Mouse (Mus musculus): ENCODE measurements around the gene Znrf3.

The Znrf3 gene

DNA sequence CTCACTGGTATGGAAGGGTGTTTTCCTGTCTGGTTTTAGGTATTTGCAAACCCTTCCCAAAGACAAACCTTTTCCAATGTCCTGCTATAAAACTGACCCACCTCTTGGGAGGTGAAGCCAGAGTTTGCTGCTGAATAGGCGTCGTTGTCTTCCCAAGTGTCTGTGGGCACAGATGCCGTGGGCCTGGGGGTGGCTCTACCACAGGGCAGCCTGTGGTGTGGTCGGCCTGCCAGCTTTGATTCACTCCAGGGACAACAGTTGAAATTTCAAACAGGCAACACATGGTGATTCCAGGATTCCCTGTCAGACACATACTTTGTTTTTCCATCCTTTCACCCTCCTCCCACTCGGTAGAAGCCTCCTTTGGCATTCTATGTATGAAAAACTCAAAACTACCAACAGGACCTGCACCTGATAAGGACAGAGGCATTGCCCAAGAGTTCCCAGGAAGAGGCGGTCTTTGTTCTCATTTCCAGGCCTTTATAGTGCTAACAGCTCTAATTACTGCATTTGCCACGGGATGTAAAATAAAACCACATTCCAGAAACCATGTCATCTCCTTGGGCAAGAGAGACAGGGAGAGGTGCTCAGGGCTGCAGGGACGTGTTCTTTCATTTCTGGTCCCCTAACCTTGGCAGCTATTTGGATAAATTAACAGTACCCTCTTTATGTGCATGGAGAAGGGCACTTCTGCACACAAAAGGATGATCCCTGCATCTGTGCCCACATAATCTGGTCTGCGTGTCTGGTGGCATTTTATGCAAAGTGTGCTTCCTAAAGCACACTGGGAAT lies 173.2 kb downstream of the Znrf3 start:
- DNase-seq (ENCODE audit: low spot score) = no peak

GRCm38 (mm10) chr11:5269846-5270461 lies 174.7 kb downstream of the Znrf3 start:
- no peak for DNase-seq (ENCODE audit: low spot score)

GRCm38 (mm10) chr11:5265764-5266163 lies 178.9 kb downstream of the Znrf3 start:
- DNase-seq (ENCODE audit: low spot score) = no peak

DNA sequence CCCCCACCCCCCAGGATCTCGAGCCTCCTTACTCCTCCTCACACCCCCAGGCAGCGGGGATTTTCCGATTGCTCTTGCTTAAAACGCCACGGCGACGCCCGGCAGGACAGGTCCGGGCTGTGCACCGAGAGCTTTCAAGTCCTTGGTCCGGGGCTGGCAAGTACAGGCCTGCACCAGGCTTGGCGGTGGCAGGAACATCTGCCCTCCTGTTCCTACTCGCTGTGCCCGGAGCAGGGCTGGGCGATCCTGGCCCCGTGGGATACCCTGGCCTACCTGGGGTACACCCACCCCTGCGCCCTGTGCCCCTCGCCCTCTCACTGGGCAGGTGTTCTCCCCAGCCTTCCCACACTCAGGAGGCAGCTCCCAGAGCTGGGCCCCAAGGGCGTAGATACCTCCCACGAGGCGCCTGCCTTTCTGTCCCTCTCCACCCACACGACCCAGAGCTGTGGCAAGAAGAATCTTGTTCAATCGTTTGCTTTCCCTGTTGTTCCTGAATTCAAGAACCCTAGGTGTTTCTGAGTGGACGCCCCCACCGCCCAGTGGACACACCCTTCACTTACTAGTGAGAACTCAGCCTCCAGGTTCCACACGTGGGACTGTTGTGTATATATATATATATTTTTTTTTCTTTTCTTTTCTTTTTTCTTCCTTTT lies 181.4 kb downstream of the Znrf3 start:
- DNase-seq (ENCODE audit: low spot score) = no peak

DNA sequence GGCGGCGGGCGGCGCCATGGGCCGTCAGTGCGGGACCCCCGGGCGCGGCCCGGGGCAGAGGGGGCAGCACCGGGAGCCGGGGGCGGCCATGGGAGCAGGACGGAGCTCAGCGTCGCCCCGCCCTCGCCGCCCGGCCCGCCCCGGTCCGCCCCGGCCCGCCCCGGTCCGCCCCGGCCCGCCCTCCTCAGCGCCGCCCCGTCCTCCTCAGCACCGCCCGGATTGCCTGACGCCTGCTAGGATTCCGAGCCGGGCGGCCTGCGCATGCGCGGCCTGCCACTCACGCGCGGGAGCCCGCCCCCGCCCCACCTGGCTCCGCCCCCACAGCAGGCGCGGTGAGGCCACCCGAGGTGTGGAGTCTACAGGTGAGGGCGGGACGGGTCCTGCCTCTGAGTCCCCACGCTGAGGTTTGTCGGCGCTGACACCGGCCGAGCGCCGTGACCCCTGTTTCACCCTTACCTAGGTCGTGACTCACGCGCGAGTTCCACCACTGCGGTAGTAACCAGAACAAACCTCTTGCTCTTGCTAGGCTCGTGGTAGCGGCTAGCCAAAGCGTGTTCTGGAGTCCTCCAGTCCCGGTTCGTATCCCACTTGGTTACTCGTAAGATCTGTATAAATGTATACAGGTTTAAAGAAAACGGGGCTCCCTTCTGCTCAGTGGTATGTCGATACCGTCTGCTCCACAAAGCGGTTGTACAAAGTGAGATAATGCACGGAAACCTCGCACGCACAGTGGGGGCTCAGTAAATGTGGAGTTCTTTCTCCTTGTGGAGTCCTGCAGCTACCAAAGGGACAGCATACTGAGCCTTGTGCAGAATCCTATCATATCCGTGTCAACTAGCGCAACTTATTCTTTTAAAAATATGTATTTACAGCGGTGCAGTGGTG lies 182.9 kb downstream of the Znrf3 start, which contains the start of gene Kremen1:
TSS of gene Kremen1 (minus strand) at position 51 of the 885 bp plus-strand sequence.
- DNase-seq (ENCODE audit: low spot score) = peak; percentile 90

DNA sequence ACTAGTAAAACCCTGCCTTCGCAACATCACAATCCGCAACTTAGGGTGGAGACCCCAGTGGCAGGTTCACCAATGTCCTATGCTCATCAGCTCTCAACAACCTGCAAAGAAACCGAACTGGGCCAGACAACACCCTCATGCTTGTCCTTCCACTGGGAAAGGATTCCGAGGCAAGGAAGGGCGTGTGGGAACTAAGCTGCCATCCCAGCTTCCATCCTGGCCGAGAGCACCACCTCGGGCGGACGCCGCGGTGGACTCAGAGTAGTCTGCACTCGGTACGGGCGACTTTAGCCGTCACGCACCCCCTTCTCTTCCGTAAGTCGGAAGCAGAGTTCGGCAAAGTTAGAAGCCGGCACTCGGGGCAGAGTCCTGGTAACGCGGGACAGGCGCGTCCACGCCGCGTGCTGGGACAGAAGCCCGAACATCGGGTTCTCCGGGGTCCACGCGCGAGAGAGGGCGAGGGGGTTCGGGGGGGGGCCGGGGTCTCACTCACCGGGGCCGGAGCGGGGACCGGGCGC lies 183.6 kb downstream of the Znrf3 start:
- peak; percentile 66 for DNase-seq (ENCODE audit: low spot score)

DNA sequence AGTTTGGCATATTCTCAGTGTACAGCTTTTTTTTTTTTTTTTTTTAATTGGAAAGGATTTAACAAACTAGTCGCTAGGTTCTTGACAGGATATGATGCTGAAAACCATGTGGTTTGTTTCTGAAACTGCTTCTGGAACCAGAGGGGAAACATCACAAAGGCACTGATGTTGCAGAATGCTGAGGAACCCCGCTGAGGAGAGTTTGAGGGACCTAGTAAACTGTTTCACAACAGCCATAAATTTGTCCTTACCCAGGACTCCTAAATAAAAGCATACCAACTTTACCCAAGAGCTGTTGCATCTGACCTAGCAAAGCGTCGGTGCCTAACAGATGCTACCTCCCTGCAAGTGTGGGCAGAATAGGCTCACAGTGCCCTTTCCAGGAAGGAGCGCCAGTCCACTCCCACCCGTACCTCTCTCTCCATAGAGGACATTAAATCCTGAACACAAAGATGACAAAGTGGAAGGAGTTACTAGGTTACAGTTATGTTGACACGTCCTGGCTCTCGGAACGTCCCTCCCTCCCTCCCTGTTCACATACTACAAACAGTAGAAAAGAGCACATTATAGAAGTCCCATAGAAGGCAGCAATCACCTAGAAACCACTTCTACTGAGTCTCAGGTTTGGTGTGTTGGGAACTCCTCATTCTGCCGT lies 184.6 kb downstream of the Znrf3 start:
- no peak for DNase-seq (ENCODE audit: low spot score)

DNA sequence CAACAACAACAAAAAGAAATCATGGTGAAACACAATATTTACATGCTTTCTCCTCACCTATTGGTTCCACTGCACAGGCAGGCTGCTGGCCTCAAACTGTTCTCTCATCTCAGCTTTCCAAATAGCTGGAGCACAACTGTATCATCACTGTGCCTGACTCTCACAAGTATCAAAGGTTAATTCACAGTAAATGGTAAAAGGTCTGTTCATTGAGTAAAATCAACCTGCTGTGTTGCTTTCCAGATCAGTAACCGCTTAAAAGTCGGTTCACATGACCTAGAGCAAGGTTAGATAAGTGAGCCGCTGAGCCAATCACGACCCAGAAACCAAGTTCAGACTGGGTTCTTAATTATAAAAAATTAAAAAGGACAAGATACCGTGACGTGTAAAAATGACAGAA lies 186.6 kb downstream of the Znrf3 start:
- DNase-seq (ENCODE audit: low spot score) = no peak

- DNase-seq (ENCODE audit: low spot score) = no peak
Measured at GRCm38 (mm10) chr11:5257151-5257862, 187.3 kb downstream of the Znrf3 start.

DNA sequence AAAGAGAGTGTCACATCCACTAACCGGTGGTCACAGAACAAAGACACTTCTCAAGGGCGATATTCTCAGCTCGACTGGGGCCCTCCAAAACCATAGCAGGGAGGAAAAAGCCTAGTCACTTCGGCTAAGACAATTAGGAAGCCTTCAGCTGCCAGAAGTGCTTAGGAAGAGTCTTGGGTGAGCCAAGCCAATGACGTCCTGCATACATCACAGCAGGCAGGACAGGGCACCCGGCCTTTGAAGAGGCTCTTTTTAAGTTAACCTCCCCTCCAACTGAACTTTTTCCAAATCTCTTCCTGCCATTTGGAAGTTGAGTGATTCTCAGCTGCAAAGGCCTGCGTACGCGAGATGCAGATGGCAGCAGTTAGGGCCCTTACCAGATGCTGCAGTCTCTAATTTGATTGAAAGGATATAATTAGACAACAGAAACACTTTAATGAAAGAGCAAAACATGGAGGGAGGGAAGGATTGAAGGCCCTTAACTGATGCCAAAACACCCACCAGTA lies 189.1 kb downstream of the Znrf3 start:
- peak; percentile 43 for DNase-seq (ENCODE audit: low spot score)

DNA sequence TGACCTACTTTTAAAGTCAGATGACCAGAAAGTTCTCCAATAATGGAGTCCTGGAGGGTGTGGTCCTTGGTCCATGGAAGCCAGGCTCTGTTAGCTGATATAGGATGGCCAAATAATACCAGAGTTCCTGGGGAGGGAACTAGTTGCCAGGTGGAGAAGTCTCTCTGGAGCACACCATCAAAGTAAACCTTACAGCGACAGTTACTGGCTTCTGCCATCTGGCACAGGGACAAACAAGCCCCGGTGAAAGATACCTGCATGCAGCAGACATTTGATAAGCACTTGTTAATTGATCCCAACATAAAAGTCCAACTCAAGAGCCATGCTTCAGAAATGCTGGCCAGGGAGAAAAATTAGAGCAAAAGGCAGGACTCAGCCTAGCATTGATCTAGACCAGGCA lies 190.6 kb downstream of the Znrf3 start:
- DNase-seq (ENCODE audit: low spot score) = no peak

DNA sequence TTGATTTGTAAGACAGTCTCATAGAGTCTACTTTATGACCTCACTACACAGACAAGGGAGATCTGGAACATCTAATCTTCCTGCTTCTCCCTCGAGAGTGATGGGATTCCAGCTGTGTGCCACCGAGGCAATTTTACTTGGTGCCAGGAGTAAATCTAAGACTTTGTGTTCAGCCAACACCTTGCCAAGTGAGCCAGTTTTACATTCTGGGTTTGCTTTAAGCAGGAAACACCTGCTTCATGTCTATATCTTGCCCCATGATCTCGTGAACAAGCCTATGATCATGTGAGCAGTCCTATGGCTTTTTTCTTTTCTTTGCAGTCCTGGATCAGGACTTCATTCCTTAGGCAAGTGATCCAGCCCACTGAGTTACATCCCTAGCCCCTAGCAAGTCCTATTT lies 191.1 kb downstream of the Znrf3 start:
- no peak for DNase-seq (ENCODE audit: low spot score)

DNA sequence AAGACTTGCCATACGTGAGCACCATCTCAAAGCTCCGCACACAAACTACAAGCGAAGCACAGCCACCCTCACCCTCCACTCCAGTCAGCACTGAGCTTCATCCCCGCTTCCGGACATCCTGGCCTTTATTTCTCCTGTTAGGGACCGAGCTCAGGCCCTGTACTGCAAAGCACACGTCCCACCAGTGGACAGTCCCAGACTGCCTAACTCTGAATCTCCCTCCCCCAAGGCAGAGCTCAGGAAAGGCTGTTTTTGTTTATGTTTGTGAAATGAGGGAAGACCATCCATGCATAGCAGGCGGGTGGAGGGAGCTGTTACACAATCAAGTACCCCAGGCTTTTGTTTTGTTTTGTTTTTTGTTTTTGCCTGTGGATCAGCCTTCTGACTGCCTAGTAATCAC lies 191.9 kb downstream of the Znrf3 start:
- no peak for DNase-seq (ENCODE audit: low spot score)

DNA sequence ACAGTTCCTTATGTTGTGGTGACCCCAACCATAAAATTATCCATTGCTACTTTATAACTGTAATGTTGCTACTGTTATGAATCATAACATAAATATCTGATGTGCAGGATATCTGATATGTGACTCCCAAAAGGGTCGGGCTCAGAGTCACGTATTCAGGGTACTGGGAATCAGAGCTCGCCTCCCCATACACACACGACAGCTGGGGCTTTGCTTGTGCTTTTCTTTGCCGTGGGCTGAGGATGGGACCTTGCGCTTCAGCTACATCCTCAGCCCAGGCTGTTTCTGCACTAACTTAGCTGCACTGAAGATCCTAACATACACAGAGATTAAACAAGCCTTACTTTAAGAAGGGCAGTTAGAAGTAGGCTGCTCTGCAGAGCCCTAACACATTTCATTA lies 193.5 kb downstream of the Znrf3 start:
- no peak for DNase-seq (ENCODE audit: low spot score)

- DNase-seq (ENCODE audit: low spot score) = no peak
Measured at GRCm38 (mm10) chr11:5248200-5248599, 196.4 kb downstream of the Znrf3 start.

- no peak for DNase-seq (ENCODE audit: low spot score)
Measured at GRCm38 (mm10) chr11:5245431-5245830, 199.2 kb downstream of the Znrf3 start.

DNA sequence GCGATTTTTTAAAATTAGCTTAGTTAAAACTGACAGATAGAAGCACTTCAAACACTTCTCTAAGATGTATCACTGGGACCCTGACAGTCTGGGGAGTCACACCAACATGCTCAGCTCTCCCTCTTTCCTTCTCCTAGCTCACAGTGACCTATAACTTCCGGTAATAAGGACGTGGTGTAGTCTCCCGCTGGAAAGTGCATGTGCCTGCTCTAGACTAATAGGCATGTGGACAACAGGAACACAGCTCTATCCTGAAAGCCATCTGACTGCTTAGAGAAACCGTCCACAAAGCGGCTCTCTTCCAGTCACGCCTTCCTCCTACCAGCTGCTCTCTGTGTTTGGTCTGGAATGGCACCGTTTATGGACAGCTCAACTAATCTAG lies 199.9 kb downstream of the Znrf3 start:
- peak; percentile 43 for DNase-seq (ENCODE audit: low spot score)

DNA sequence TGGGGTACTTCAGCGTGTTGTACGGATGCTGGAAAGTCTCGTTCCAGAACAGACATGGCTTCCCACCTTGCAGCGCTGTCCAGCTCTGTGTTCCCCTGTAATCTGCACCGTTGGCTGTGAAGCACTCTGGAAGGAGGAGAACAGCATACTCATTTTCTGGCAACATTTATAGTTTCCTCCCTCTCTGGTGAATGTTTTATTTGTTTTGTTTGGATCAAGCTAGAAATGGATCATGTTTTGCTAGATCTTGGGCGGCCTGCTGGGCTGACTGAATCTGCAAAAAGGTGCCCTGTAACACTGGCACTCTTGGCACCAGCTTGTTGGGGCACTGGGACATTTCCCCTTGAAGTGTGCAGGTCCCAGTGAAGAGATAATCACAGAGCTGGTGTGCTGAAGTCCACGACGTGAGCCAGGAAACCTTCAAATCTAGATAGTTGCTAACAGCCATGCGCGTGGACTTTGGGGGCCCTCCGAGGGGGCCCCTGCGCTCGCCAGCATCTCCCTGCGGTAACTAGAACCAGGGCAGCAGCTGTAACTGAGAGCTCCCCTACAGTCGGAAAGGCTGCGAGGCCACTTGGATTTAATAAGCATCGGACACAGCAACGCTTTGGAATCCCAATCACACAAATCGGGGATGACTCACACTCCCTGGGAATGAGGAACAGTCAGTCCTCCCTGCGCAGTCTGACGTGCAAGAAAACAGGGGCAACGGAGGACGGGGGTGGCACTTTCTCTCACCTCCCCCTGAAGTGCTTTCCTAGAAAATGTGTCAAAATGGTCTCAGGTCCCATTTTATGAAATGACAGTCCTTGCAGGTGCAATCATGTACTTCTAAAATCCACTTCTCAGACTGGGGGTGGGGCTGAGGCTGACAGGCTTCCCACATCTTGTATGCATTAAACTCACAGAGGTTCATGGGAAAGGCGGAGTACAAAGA lies 200.6 kb downstream of the Znrf3 start:
- DNase-seq (ENCODE audit: low spot score) = no peak

DNA sequence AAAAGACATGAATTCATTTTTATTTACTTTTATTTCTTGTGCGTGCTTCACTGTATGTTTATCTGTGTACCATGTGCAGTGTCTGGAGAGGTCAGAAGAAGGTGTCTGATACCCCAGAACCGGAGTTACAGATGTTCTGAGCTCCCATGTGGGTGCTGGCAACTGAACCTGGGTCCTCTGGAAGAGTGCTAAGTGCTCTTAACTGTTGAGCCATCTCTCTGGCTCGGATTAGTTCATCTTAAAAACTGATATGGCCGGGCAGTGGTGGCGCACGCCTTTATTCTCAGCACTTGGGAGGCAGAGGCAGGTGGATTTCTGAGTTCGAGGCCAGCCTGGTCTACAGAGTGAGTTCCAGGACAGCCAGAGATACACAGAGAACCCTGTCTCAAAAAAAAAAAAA lies 201.4 kb downstream of the Znrf3 start:
- DNase-seq (ENCODE audit: low spot score) = no peak

Measured in embryo, embryonic 10.5 days (tissue).